Mouse (Mus musculus): ENCODE measurements around the gene Ghitm. TPM values are rescaled to one million over a fixed set of nuclear protein-coding genes. Genes with fewer than 3 reads are reported as not detected.

Gene Ghitm
- 440 and 450 TPM in 2 replicates for polyA plus RNA-seq (2012; rRNA removed)

- Histone ChIP-seq H3K27ac (ENCODE audit: insufficient read depth, low read length) (peak within 1 kb of the TSS; percentile 31), H3K27me3 (ENCODE audit: control insufficient read depth, insufficient read depth, low read length) (no peaks in the 10 kb centered on the region), H3K4me3 (replicated peaks; ENCODE audit: insufficient read depth, low read depth, low read length) (peak within 1 kb of the TSS; percentile 91), H3K4me1 (ENCODE audit: control insufficient read depth, insufficient read depth, low read length) (no peaks in the 10 kb centered on the region; the same call in 1 of the 2 replicates)
- under 1% methylated on average over 38 of the region's 38 CpGs for WGBS
- TF ChIP-seq CTCF (IDR thresholded peaks at IDR 0.05; ENCODE audit: borderline replicate concordance, insufficient read depth, low read depth, low read length), result no peak
- peak; percentile 89 for TF ChIP-seq POLR2A (IDR thresholded peaks at IDR 0.05; ENCODE audit: borderline replicate concordance, insufficient read depth, low read length)
- DNase-seq, result peak; percentile 98
Observed at GRCm38 (mm10) chr14:37135127-37135593, at the start of gene Ghitm. TSS of gene Ghitm (minus strand) at chr14:37135272.

- DNase-seq, result no peak
- no peak for TF ChIP-seq CTCF (IDR thresholded peaks at IDR 0.05; ENCODE audit: borderline replicate concordance, insufficient read depth, low read depth, low read length)
- TF ChIP-seq POLR2A (IDR thresholded peaks at IDR 0.05; ENCODE audit: borderline replicate concordance, insufficient read depth, low read length), result no peak
- WGBS, result 90% methylated on average over 2 of the region's 2 CpGs
- no peak overlapping the region for H3K4me3 ChIP-seq (replicated peaks; ENCODE audit: insufficient read depth, low read depth, low read length)
- H3K27me3 ChIP-seq (ENCODE audit: control insufficient read depth, insufficient read depth, low read length), result no peaks in the 10 kb centered on the region
- H3K4me1 ChIP-seq (ENCODE audit: control insufficient read depth, insufficient read depth, low read length), result no peaks in the 10 kb centered on the region
- no peak overlapping the region for H3K27ac ChIP-seq (ENCODE audit: insufficient read depth, low read length)
Observed at GRCm38 (mm10) chr14:37184871-37185270, 49.8 kb upstream of the Ghitm start.

GRCm38 (mm10) chr14:37174484-37174883, 39.4 kb upstream of the Ghitm start:
- WGBS, result 75% methylated on average over 3 of the region's 3 CpGs
- Histone ChIP-seq H3K4me1 (ENCODE audit: control insufficient read depth, insufficient read depth, low read length) (no peaks in the 10 kb centered on the region), H3K27me3 (ENCODE audit: control insufficient read depth, insufficient read depth, low read length) (no peaks in the 10 kb centered on the region), H3K27ac (ENCODE audit: insufficient read depth, low read length) (no peak overlapping the region), H3K4me3 (replicated peaks; ENCODE audit: insufficient read depth, low read depth, low read length) (no peak overlapping the region)
- DNase-seq, result no peak
- TF ChIP-seq CTCF (IDR thresholded peaks at IDR 0.05; ENCODE audit: borderline replicate concordance, insufficient read depth, low read depth, low read length) (no peak), POLR2A (IDR thresholded peaks at IDR 0.05; ENCODE audit: borderline replicate concordance, insufficient read depth, low read length) (no peak)

GRCm38 (mm10) chr14:37165266-37165926, 30.3 kb upstream of the Ghitm start:
- Histone ChIP-seq H3K4me3 (replicated peaks; ENCODE audit: insufficient read depth, low read depth, low read length) (no peak overlapping the region), H3K27me3 (ENCODE audit: control insufficient read depth, insufficient read depth, low read length) (no peaks in the 10 kb centered on the region), H3K27ac (ENCODE audit: insufficient read depth, low read length) (no peak overlapping the region), H3K4me1 (ENCODE audit: control insufficient read depth, insufficient read depth, low read length) (no peaks in the 10 kb centered on the region)
- DNase-seq, result peak; percentile 8 to 20
- peak; percentile 37; the same call in 1 of the 2 replicates for TF ChIP-seq CTCF (IDR thresholded peaks at IDR 0.05; ENCODE audit: borderline replicate concordance, insufficient read depth, low read depth, low read length)
- no peak for TF ChIP-seq POLR2A (IDR thresholded peaks at IDR 0.05; ENCODE audit: borderline replicate concordance, insufficient read depth, low read length)
- 58% methylated on average over 1 of the region's 1 CpGs for WGBS

- no peak for DNase-seq
- Histone ChIP-seq H3K4me1 (ENCODE audit: control insufficient read depth, insufficient read depth, low read length) (no peaks in the 10 kb centered on the region), H3K4me3 (replicated peaks; ENCODE audit: insufficient read depth, low read depth, low read length) (no peak overlapping the region), H3K27ac (ENCODE audit: insufficient read depth, low read length) (no peak overlapping the region), H3K27me3 (ENCODE audit: control insufficient read depth, insufficient read depth, low read length) (no peaks in the 10 kb centered on the region)
- no peak for TF ChIP-seq POLR2A (IDR thresholded peaks at IDR 0.05; ENCODE audit: borderline replicate concordance, insufficient read depth, low read length)
- no peak for TF ChIP-seq CTCF (IDR thresholded peaks at IDR 0.05; ENCODE audit: borderline replicate concordance, insufficient read depth, low read depth, low read length)
- 79% methylated on average over 4 of the region's 4 CpGs for whole genome bisulfite sequencing
Observed at GRCm38 (mm10) chr14:37164392-37165032, 29.4 kb upstream of the Ghitm start.

- no peaks in the 10 kb centered on the region for H3K4me1 ChIP-seq (ENCODE audit: control insufficient read depth, insufficient read depth, low read length)
- no peak overlapping the region for H3K27ac ChIP-seq (ENCODE audit: insufficient read depth, low read length)
- DNase-seq, result no peak
- no peak for TF ChIP-seq POLR2A (IDR thresholded peaks at IDR 0.05; ENCODE audit: borderline replicate concordance, insufficient read depth, low read length)
- 87% methylated on average over 4 of the region's 4 CpGs for WGBS
- no peaks in the 10 kb centered on the region for H3K27me3 ChIP-seq (ENCODE audit: control insufficient read depth, insufficient read depth, low read length)
- H3K4me3 ChIP-seq (replicated peaks; ENCODE audit: insufficient read depth, low read depth, low read length), result no peak overlapping the region
Observed at GRCm38 (mm10) chr14:37163277-37163956, 28.3 kb upstream of the Ghitm start.

- no peak for DNase-seq
- no peaks in the 10 kb centered on the region for H3K4me1 ChIP-seq (ENCODE audit: control insufficient read depth, insufficient read depth, low read length)
- TF ChIP-seq POLR2A (IDR thresholded peaks at IDR 0.05; ENCODE audit: borderline replicate concordance, insufficient read depth, low read length) (no peak), CTCF (IDR thresholded peaks at IDR 0.05; ENCODE audit: borderline replicate concordance, insufficient read depth, low read depth, low read length) (no peak)
- no peak overlapping the region for H3K4me3 ChIP-seq (replicated peaks; ENCODE audit: insufficient read depth, low read depth, low read length)
- no peak overlapping the region for H3K27ac ChIP-seq (ENCODE audit: insufficient read depth, low read length)
- WGBS, result 82% methylated on average over 1 of the region's 1 CpGs
- H3K27me3 ChIP-seq (ENCODE audit: control insufficient read depth, insufficient read depth, low read length), result no peaks in the 10 kb centered on the region
Observed at GRCm38 (mm10) chr14:37154391-37154790, 19.3 kb upstream of the Ghitm start.

Data from cerebellum, adult 2 months (tissue).